Mouse (Mus musculus) stomach, embryonic 14.5 days (tissue): ENCODE results near the gene Snrpa. TPM values are rescaled to one million over a fixed set of nuclear protein-coding genes. Genes with fewer than 3 reads are reported as not detected.

Experiments used
- ATAC-seq: fragments of 200-750 bp; cut with Nextera tagmentation; 2 replicates; pipeline ENCODE4 v1.8.0; 2017; ENCODE audit warnings: low read depth, moderate TSS enrichment; ENCODE audit not compliant: insufficient number of reproducible peaks, insufficient read depth, low FRiP score
- H3K27ac ChIP-seq: fragments of 300-500 bp; sonication (generic); 2 replicates; pipeline ENCODE4 v1.5.1; 2014; ENCODE audit warnings: mild to moderate bottlenecking, low read length, moderate library complexity, mixed read lengths
- H3K27me3 ChIP-seq: fragments of 300-500 bp; sonication (generic); 2 replicates; pipeline ENCODE4 v1.6.1; 2014; ENCODE audit warnings: low read length, control low read depth, mixed read lengths; ENCODE audit not compliant: control insufficient read depth, insufficient read depth
- H3K36me3 ChIP-seq: fragments of 300-500 bp; sonication (generic); 2 replicates; pipeline ENCODE4 v1.6.1; 2014; ENCODE audit warnings: mild to moderate bottlenecking, control low read depth, low read length, moderate library complexity, mixed read lengths; ENCODE audit not compliant: control insufficient read depth, insufficient read depth
- H3K4me1 ChIP-seq: fragments of 300-500 bp; sonication (generic); 2 replicates; pipeline ENCODE4 v1.6.1; 2014; ENCODE audit warnings: low read length, control low read depth, mixed read lengths; ENCODE audit not compliant: control insufficient read depth, insufficient read depth
- H3K4me2 ChIP-seq: fragments of 300-500 bp; sonication (generic); replicated peaks from 2 replicates; pipeline ENCODE4 v1.6.1; 2014; ENCODE audit warnings: low read depth, low read length, control low read depth
- H3K4me3 ChIP-seq: fragments of 300-500 bp; sonication (generic); 2 replicates; pipeline ENCODE4 v1.5.1; 2014; ENCODE audit warnings: low read depth, low read length, control low read depth
- H3K9ac ChIP-seq: fragments of 300-500 bp; sonication (generic); replicated peaks from 2 replicates; pipeline ENCODE4 v1.6.1; 2014; ENCODE audit warnings: low read depth, mild to moderate bottlenecking, control low read depth, low read length, moderate library complexity, mixed read lengths
- H3K9me3 ChIP-seq: fragments of 300-500 bp; sonication (generic); 2 replicates; pipeline ENCODE4 v1.6.1; 2016; ENCODE audit warnings: low read depth, low read length, control low read depth; ENCODE audit not compliant: control insufficient read depth
- WGBS: fragments of 180-500 bp; shearing (Covaris S2); extraction: QIAGEN DNeasy Blood & Tissue Kit; methylation state at CpG from one replicate; pipeline ENCODE4 v1.1.7; 2014; 5-methylcytosine and 5-hydroxymethylcytosine counted together
- polyA plus RNA-seq: library from polyadenylated mRNA; unstranded; fragments of >200 nt; fragmentation: Nextera tagmentation; extraction: Ambion mirVana; gene quantifications from 2 replicates; pipeline ENCODE4 v1.2.1, GENCODE M21; 2014

Gene Snrpa
- polyA plus RNA-seq, 1 experiment from 2014 or later: 274 TPM

DNA sequence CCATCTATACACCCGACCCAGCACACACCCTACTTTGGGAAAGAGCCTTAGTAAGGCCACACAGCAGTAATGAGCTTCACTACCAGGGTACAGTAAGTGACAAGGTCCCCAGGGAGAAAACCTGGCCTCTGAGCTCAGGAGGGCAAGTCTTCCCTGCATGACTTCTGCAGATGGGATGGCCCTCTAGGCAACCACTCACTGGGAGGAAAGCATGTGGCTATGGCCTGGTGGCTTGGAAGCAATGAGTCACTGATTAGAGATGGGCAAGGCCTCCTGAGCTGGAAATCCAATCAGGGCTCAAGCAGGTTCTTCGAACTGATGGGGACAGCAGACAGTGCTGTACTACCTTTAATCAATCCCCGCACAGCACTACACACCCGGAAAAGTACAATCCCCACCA is 34.3 kb downstream of the Snrpa start:
- no peak overlapping the region for H3K9ac ChIP-seq
- H3K4me2 ChIP-seq: no peak overlapping the region
- no peak overlapping the region for H3K27ac ChIP-seq
- ATAC-seq: no peak
- H3K36me3 ChIP-seq: peaks cover 53% of the 10 kb centered on the region
- H3K27me3 ChIP-seq: no peaks in the 10 kb centered on the region
- H3K4me3 ChIP-seq: no peak overlapping the region
- H3K9me3 ChIP-seq: no peaks in the 10 kb centered on the region
- H3K4me1 ChIP-seq: peaks cover 30% of the 10 kb centered on the region
- WGBS: 83% methylated on average over 4 of the region's 4 CpGs

DNA sequence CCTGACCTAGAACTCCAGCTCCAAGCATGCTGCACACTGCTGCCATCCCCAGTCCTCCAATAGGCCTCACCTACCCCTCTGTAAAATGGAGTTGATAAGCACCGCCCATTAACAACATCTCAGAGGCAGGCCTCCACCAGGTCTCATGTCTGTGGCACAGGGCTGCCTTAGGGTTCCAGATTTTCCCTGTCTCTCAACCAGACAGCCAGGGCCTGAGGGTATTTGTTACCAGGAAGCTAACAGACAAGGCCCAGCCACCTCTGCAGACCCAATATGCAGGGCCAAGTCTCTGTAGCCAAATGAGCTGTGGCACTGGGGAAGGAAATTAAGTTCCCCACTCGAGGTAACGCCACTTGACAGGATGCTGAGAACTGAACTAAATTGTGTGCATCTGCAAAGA is 35.1 kb downstream of the Snrpa start:
- Histone ChIP-seq H3K36me3 (peaks cover 53% of the 10 kb centered on the region), H3K9ac (no peak overlapping the region), H3K9me3 (no peaks in the 10 kb centered on the region), H3K27me3 (no peaks in the 10 kb centered on the region), H3K27ac (no peak overlapping the region), H3K4me3 (no peak overlapping the region), H3K4me1 (peaks cover 30% of the 10 kb centered on the region), H3K4me2 (no peak overlapping the region)
- no peak for ATAC-seq
- 80% methylated on average over 3 of the region's 3 CpGs for WGBS

DNA sequence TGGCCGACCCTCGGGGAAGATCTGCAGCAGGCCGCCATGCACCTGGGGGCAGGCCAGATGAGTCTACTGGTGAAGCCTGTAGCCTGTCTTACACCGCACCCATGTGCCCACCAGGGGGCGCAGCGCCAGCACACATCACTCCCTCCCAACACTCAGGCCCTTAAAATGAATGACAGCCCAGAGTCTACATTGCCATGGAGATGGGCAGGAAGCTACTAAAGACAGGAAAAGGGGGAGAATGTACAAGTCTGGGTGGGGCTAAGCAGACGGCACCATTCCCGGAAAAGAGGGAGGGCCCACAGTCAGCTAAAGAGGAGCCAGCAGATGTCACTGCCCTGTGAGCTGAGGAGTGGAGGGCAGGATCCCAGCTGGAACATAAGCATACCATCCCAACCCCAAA is 36.2 kb downstream of the Snrpa start:
- Histone ChIP-seq H3K27ac (no peak overlapping the region), H3K27me3 (no peaks in the 10 kb centered on the region), H3K9me3 (no peaks in the 10 kb centered on the region), H3K4me1 (peaks cover 22% of the 10 kb centered on the region), H3K4me3 (no peak overlapping the region), H3K9ac (no peak overlapping the region), H3K36me3 (peaks cover 49% of the 10 kb centered on the region), H3K4me2 (no peak overlapping the region)
- ATAC-seq: peak; percentile 87; the same call in 1 of the 2 replicates
- WGBS: 13% methylated on average over 8 of the region's 8 CpGs

DNA sequence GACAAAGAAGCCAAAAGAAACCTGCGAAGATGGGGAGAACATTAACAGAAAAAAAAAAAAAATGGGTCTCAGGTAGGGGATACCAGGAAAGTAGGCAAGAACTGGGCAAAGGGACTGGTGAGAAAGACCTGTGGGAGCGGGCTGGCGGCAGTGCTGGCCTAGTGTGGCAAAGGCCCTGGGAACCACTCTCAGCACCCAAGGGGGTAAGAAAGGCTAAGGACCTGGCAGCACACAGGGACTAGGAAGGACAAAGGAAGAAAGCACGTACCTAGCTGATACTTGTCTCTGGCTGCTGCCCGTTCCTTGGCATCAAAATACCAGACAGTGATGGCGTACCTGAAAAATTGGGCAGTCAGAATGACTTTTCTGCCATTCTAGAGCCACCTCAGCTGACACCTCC is 36.8 kb downstream of the Snrpa start:
- H3K4me2 ChIP-seq: no peak overlapping the region
- no peaks in the 10 kb centered on the region for H3K27me3 ChIP-seq
- H3K9me3 ChIP-seq: no peaks in the 10 kb centered on the region
- ATAC-seq: no peak
- H3K4me3 ChIP-seq: no peak overlapping the region
- peaks cover 43% of the 10 kb centered on the region for H3K36me3 ChIP-seq
- no peak overlapping the region for H3K27ac ChIP-seq
- H3K9ac ChIP-seq: no peak overlapping the region
- peaks cover 16% of the 10 kb centered on the region for H3K4me1 ChIP-seq
- 97% methylated on average over 6 of the region's 6 CpGs for WGBS

DNA sequence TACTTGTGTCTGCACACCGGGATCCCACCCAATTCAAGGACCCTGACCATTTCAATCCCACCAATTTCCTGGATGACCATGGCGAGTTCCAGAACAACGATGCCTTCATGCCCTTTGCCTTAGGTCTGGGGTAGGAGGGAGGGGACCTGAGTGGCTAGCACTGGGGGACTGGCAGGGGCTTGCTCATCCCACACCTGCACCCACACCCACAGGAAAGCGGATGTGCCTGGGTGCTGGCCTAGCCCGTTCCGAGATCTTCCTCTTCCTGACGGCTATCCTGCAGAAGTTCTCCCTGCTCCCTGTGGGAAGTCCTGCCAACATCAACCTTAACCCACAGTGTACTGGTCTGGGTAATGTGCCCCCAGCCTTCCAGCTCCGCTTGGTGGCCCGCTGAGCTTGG is 37.9 kb downstream of the Snrpa start:
- no peaks in the 10 kb centered on the region for H3K27me3 ChIP-seq
- peaks cover 37% of the 10 kb centered on the region for H3K36me3 ChIP-seq
- no peaks in the 10 kb centered on the region for H3K9me3 ChIP-seq
- WGBS: 94% methylated on average over 9 of the region's 9 CpGs
- H3K27ac ChIP-seq: no peak overlapping the region
- no peak overlapping the region for H3K4me3 ChIP-seq
- H3K4me1 ChIP-seq: peaks cover 7% of the 10 kb centered on the region; the same call in 1 of the 2 replicates
- no peak for ATAC-seq
- no peak overlapping the region for H3K9ac ChIP-seq
- H3K4me2 ChIP-seq: no peak overlapping the region

DNA sequence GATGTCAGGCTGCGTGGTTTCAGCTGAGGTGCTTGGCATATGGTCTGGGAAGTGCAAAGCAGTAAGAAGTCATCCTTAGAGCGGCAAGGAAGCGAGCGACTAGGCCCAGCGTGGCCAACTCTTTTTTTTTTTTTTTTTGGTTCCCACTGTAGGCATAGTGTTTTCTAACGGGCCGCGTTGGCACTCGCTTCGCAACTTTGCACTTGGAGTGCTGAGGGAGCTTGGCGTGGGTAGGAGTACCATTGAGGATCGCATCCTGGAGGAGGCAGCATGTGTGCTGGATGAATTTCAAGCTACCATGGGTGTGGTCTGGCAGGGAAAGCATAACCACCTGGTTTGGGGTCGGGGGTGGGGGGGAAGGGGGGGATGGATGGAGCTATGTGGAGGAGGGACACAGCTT is 40.1 kb downstream of the Snrpa start:
- Histone ChIP-seq H3K4me2 (no peak overlapping the region), H3K27me3 (no peaks in the 10 kb centered on the region), H3K36me3 (peaks cover 29% of the 10 kb centered on the region), H3K9ac (no peak overlapping the region), H3K27ac (no peak overlapping the region), H3K4me3 (no peak overlapping the region), H3K9me3 (no peaks in the 10 kb centered on the region), H3K4me1 (peaks cover 4% of the 10 kb centered on the region; the same call in 1 of the 2 replicates)
- ATAC-seq: no peak
- WGBS: 79% methylated on average over 13 of the region's 13 CpGs

DNA sequence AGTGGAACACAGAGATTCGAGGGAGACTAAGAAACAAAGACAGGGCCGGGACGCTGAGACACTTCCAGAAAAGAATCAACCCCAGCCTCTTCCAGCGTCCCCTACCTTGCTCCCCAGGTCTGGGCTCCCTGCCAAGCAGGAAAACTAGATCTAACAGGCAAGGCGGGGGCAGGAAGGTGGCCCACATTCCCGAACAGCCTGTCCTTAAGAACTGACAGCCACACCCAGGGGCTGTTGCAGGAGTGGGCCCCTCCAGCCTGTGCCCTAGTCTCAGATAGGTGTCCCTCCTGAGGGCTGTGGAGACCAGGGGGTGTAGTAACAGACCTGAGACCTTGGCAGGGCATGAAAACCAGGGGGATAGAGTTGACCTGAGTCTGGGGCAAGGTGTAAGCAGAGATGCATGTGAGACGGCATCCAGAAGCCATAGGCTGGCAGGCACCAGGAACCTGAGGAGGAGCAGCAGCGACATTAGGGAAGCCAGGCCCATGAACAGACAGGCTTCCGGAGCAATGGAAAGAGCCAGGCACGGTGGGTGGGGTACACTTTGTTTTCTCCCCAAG is 42.8 kb downstream of the Snrpa start, which contains the start of gene Cyp2t4:
Gene Cyp2t4 (plus strand): TSS at position 510 of the 560 bp plus-strand sequence.
- Histone ChIP-seq H3K9ac (no peak within 1 kb of the TSS), H3K27ac (peak within 1 kb of the TSS; percentile 50; the same call in 1 of the 2 replicates), H3K4me2 (no peak within 1 kb of the TSS), H3K4me1 (peaks cover 4% of the 10 kb centered on the region; the same call in 1 of the 2 replicates), H3K36me3 (peaks cover 12% of the 10 kb centered on the region), H3K9me3 (no peaks in the 10 kb centered on the region), H3K4me3 (no peak within 1 kb of the TSS), H3K27me3 (no peaks in the 10 kb centered on the region)
- ATAC-seq: peak; percentile 42
- WGBS: 53% methylated on average over 10 of the region's 10 CpGs
